Mouse (Mus musculus) heart, embryonic 14.5 days (tissue): ENCODE measurements around the gene Tspan17. TPM values are rescaled to one million over a fixed set of nuclear protein-coding genes. Genes with fewer than 3 reads are reported as not detected.

ENCODE experiments used
- ATAC-seq: fragments of 200-750 bp; cut with Nextera tagmentation; 2 replicates; pipeline ENCODE4 v1.8.0; 2017; ENCODE audit warnings: low read depth, moderate TSS enrichment; ENCODE audit not compliant: insufficient number of reproducible peaks, insufficient read depth, low FRiP score
- H3K27ac ChIP-seq, 2 experiments: fragments of 200-500 bp in 1 of 2; fragments of 300-500 bp in 1 of 2; sonication (generic) in 1 of 2; replicated peaks in 1 of 2; 2 replicates each; pipeline ENCODE4 v1.5.1; 2012 to 2014; ENCODE audit warnings: low read depth in 2 of 2, low read length in 2 of 2, control low read depth in 1 of 2, mild to moderate bottlenecking in 1 of 2, mixed read lengths in 1 of 2; ENCODE audit not compliant: control insufficient read depth in 1 of 2, insufficient read depth in 1 of 2
- H3K27me3 ChIP-seq: fragments of 300-500 bp; sonication (generic); 2 replicates; pipeline ENCODE4 v1.6.1; 2014; ENCODE audit warnings: mild to moderate bottlenecking, low read length, control low read depth; ENCODE audit not compliant: control insufficient read depth, insufficient read depth
- H3K36me3 ChIP-seq: fragments of 300-500 bp; sonication (generic); 2 replicates; pipeline ENCODE4 v1.6.1; 2014; ENCODE audit warnings: mild to moderate bottlenecking, control low read depth, low read length, mixed read lengths; ENCODE audit not compliant: control insufficient read depth, insufficient read depth
- H3K4me1 ChIP-seq, 2 experiments: fragments of 200-500 bp in 1 of 2; fragments of 300-500 bp in 1 of 2; sonication (generic) in 1 of 2; 2 replicates each; pipeline ENCODE4 v1.6.1; 2012 to 2014; ENCODE audit warnings: low read length in 2 of 2, control low read depth in 1 of 2, mixed read lengths in 1 of 2; ENCODE audit not compliant: control insufficient read depth in 2 of 2, insufficient read depth in 2 of 2
- H3K4me2 ChIP-seq: fragments of 300-500 bp; sonication (generic); 2 replicates; pipeline ENCODE4 v1.6.1; 2014; ENCODE audit warnings: mild to moderate bottlenecking, low read length
- H3K4me3 ChIP-seq, 2 experiments: fragments of 200-500 bp in 1 of 2; fragments of 300-500 bp in 1 of 2; sonication (generic) in 1 of 2; 2 replicates each; pipeline ENCODE4 v1.5.1; 2012 to 2014; ENCODE audit warnings: low read length in 2 of 2, mild to moderate bottlenecking in 2 of 2, control low read depth in 1 of 2, low read depth in 1 of 2, moderate library complexity in 1 of 2; ENCODE audit not compliant: control insufficient read depth in 1 of 2, insufficient read depth in 1 of 2
- H3K9ac ChIP-seq: fragments of 300-500 bp; sonication (generic); 2 replicates; pipeline ENCODE4 v1.6.1; 2014; ENCODE audit warnings: mild to moderate bottlenecking, low read length
- H3K9me3 ChIP-seq: fragments of 300-500 bp; sonication (generic); 2 replicates; pipeline ENCODE4 v1.6.1; 2016; ENCODE audit warnings: low read length, control low read depth; ENCODE audit not compliant: control insufficient read depth
- WGBS: fragments of 180-500 bp; shearing (Covaris S2); extraction: QIAGEN DNeasy Blood & Tissue Kit; methylation state at CpG from one replicate; pipeline ENCODE4 v1.1.7; 2014; 5-methylcytosine and 5-hydroxymethylcytosine counted together
- polyA plus RNA-seq: library from polyadenylated mRNA; unstranded; fragments of >200 nt; fragmentation: Nextera tagmentation; extraction: Ambion mirVana; gene quantifications from 2 replicates; pipeline ENCODE4 v1.2.1, GENCODE M21; 2014

Gene Tspan17
- polyA plus RNA-seq, 1 experiment from 2014 or later: 4.2 TPM

- H3K27me3 ChIP-seq: peaks cover 61% of the 10 kb centered on the region
- peak overlapping the region; percentile 29 to 34 for H3K4me3 ChIP-seq
- no peak overlapping the region for H3K27ac ChIP-seq
- H3K4me2 ChIP-seq: peak overlapping the region; percentile 67
- no peak overlapping the region for H3K9ac ChIP-seq
- H3K4me1 ChIP-seq: peaks cover 5% of the 10 kb centered on the region in 2 experiments; a peak in 3 of 4 replicates
- H3K9me3 ChIP-seq: no peaks in the 10 kb centered on the region
- under 1% methylated on average over 43 of the region's 43 CpGs for WGBS
- peak; percentile 75 for ATAC-seq
- no peaks in the 10 kb centered on the region for H3K36me3 ChIP-seq
Measured at GRCm38 (mm10) chr13:54758045-54758755, 31.0 kb upstream of the Tspan17 start.

- WGBS: 2% methylated on average over 29 of the region's 29 CpGs
- no peak overlapping the region for H3K27ac ChIP-seq
- 0 out of 2 replicates have a peak, but pooled peaks have one; percentile 8 for ATAC-seq
- no peaks in the 10 kb centered on the region for H3K9me3 ChIP-seq
- no peak overlapping the region for H3K9ac ChIP-seq
- H3K4me1 ChIP-seq: peaks cover 5% of the 10 kb centered on the region in 2 experiments; a peak in 3 of 4 replicates
- peaks cover 69% of the 10 kb centered on the region for H3K27me3 ChIP-seq
- H3K4me3 ChIP-seq: no peak overlapping the region
- H3K36me3 ChIP-seq: no peaks in the 10 kb centered on the region
- peak overlapping the region; percentile 67 for H3K4me2 ChIP-seq
Measured at GRCm38 (mm10) chr13:54758756-54759470, 30.3 kb upstream of the Tspan17 start.

GRCm38 (mm10) chr13:54759496-54759895 lies 29.7 kb upstream of the Tspan17 start:
- no peaks in the 10 kb centered on the region for H3K9me3 ChIP-seq
- no peak for ATAC-seq
- H3K9ac ChIP-seq: no peak overlapping the region
- H3K36me3 ChIP-seq: no peaks in the 10 kb centered on the region
- peaks cover 74% of the 10 kb centered on the region for H3K27me3 ChIP-seq
- H3K4me3 ChIP-seq: no peak overlapping the region
- peaks cover 5% of the 10 kb centered on the region in 2 experiments; a peak in 3 of 4 replicates for H3K4me1 ChIP-seq
- no peak overlapping the region for H3K4me2 ChIP-seq
- H3K27ac ChIP-seq: no peak overlapping the region
- 18% methylated on average over 7 of the region's 7 CpGs for WGBS

GRCm38 (mm10) chr13:54760164-54760795 lies 28.9 kb upstream of the Tspan17 start:
- no peak for ATAC-seq
- Histone ChIP-seq H3K9ac (no peak overlapping the region), H3K4me2 (no peak overlapping the region), H3K27me3 (peaks cover 74% of the 10 kb centered on the region), H3K4me1 (peaks cover 5% of the 10 kb centered on the region in 2 experiments; a peak in 3 of 4 replicates), H3K4me3 (no peak overlapping the region), H3K36me3 (no peaks in the 10 kb centered on the region), H3K27ac (no peak overlapping the region), H3K9me3 (no peaks in the 10 kb centered on the region)
- 43% methylated on average over 8 of the region's 8 CpGs for WGBS

GRCm38 (mm10) chr13:54760906-54761305 lies 28.3 kb upstream of the Tspan17 start:
- no peaks in the 10 kb centered on the region for H3K36me3 ChIP-seq
- 73% methylated on average over 7 of the region's 7 CpGs for WGBS

GRCm38 (mm10) chr13:54765281-54766191 lies 23.6 kb upstream of the Tspan17 start:
- 5% methylated on average over 41 of the region's 44 CpGs for WGBS
- Histone ChIP-seq H3K4me2 (peak overlapping the region; percentile 56), H3K9me3 (no peaks in the 10 kb centered on the region), H3K9ac (no peak overlapping the region), H3K4me1 (peaks cover 0 to 7% of the 10 kb centered on the region in 2 experiments; a peak in 1 of 4 replicates), H3K27me3 (peaks cover 62% of the 10 kb centered on the region), H3K27ac (no peak overlapping the region), H3K4me3 (peak overlapping the region; percentile 4 to 29; a peak in 3 of 4 replicates), H3K36me3 (no peaks in the 10 kb centered on the region)
- ATAC-seq: no peak

More at GRCm38 (mm10) chr13:54760906-54761305, 28.3 kb upstream of the Tspan17 start:
- no peak for ATAC-seq
- Histone ChIP-seq H3K4me2 (no peak overlapping the region), H3K9me3 (no peaks in the 10 kb centered on the region), H3K27me3 (peaks cover 75% of the 10 kb centered on the region), H3K4me1 (peaks cover 5 to 7% of the 10 kb centered on the region in 2 experiments; a peak in 3 of 4 replicates), H3K9ac (no peak overlapping the region), H3K4me3 (no peak overlapping the region), H3K27ac (no peak overlapping the region)
